Mouse (Mus musculus): ENCODE results near the gene Tiprl. TPM values are rescaled to one million over a fixed set of nuclear protein-coding genes. Genes with fewer than 3 reads are reported as not detected.

Tiprl gene
- polyA plus RNA-seq, 1 experiment, result 12.0 TPM

- DNase-seq (ENCODE audit: low read depth, low spot score), result no peak
- WGBS, result 76% methylated on average over 7 of the region's 7 CpGs
Observed at GRCm38 (mm10) chr1:165185116-165185515, 51.7 kb downstream of the Tiprl start.

- 85% methylated on average over 3 of the region's 3 CpGs for WGBS
- DNase-seq (ENCODE audit: low read depth, low spot score), result no peak
Observed at GRCm38 (mm10) chr1:165184178-165184577, 52.6 kb downstream of the Tiprl start.

- no peak for DNase-seq (ENCODE audit: low read depth, low spot score)
- 78% methylated on average over 6 of the region's 6 CpGs for WGBS
Observed at GRCm38 (mm10) chr1:165183400-165183799, 53.4 kb downstream of the Tiprl start.

- no peak for DNase-seq (ENCODE audit: low read depth, low spot score)
- WGBS, result 88% methylated on average over 5 of the region's 5 CpGs
Observed at GRCm38 (mm10) chr1:165179321-165179720, 57.5 kb downstream of the Tiprl start.

GRCm38 (mm10) chr1:165178075-165178474 is 58.7 kb downstream of the Tiprl start:
- no peak for DNase-seq (ENCODE audit: low read depth, low spot score)
- 65% methylated on average over 6 of the region's 6 CpGs for WGBS

- no peak for DNase-seq (ENCODE audit: low read depth, low spot score)
Observed at GRCm38 (mm10) chr1:165174059-165174616, 62.7 kb downstream of the Tiprl start.

GRCm38 (mm10) chr1:165171277-165171676 is 65.5 kb downstream of the Tiprl start:
- DNase-seq (ENCODE audit: low read depth, low spot score), result no peak
- 83% methylated on average over 8 of the region's 8 CpGs for WGBS

More at GRCm38 (mm10) chr1:165174059-165174616, 62.7 kb downstream of the Tiprl start:
- 28% methylated on average over 9 of the region's 9 CpGs for WGBS

GRCm38 (mm10) chr1:165170157-165170556 is 66.6 kb downstream of the Tiprl start:
- DNase-seq (ENCODE audit: low read depth, low spot score), result no peak
- 71% methylated on average over 5 of the region's 5 CpGs for WGBS

GRCm38 (mm10) chr1:165169462-165169861 is 67.3 kb downstream of the Tiprl start:
- DNase-seq (ENCODE audit: low read depth, low spot score), result no peak
- 76% methylated on average over 3 of the region's 3 CpGs for WGBS

- no peak for DNase-seq (ENCODE audit: low read depth, low spot score)
- 87% methylated on average over 6 of the region's 6 CpGs for WGBS
Observed at GRCm38 (mm10) chr1:165164920-165165319, 71.9 kb downstream of the Tiprl start.

Other genes with a start within 250 kb of the Tiprl start
- gene Tbx19, start 76.2 kb downstream of the Tiprl start, polyA plus RNA-seq (2012; rRNA removed), result 0.16 TPM in 1 of 2 replicates, not detected in the other
- gene Sft2d2, start 42.6 kb downstream of the Tiprl start, polyA plus RNA-seq (2012; rRNA removed), result 60.7 and 96.1 TPM in 2 replicates
- gene Gpr161, start 58.8 kb upstream of the Tiprl start, polyA plus RNA-seq (2012; rRNA removed), result 1.2 and 2.6 TPM in 2 replicates
- 7.7 and 11.6 TPM in 2 replicates for gene Dcaf6, start 223.5 kb upstream of the Tiprl start, polyA plus RNA-seq (2012; rRNA removed)
- 65.4 and 71.8 TPM in 2 replicates for gene Mpc2, start 223.6 kb upstream of the Tiprl start, polyA plus RNA-seq (2012; rRNA removed)
- gene Adcy10, start 248.2 kb upstream of the Tiprl start, polyA plus RNA-seq (2012; rRNA removed), result 0.07 TPM in 1 of 2 replicates, not detected in the other